Mouse (Mus musculus): ENCODE results near the gene Trim33. TPM values are rescaled to one million over a fixed set of nuclear protein-coding genes. Genes with fewer than 3 reads are reported as not detected.

Gene Trim33
- total and polyA plus RNA-seq, 2 experiments from 2014 or later, result 5.5 to 22.8 TPM

- no peak overlapping the region for H3K4me2 ChIP-seq (ENCODE audit: low read depth, low read length)
- H3K9ac ChIP-seq (replicated peaks; ENCODE audit: low read depth, low read length), result no peak overlapping the region
- no peaks in the 10 kb centered on the region for H3K27me3 ChIP-seq (ENCODE audit: control insufficient read depth, insufficient read depth, low read length)
- ATAC-seq (ENCODE audit: insufficient read depth, low read depth) (no peak), DNase-seq (ENCODE audit: low spot score) (no peak)
- H3K9me3 ChIP-seq (replicated peaks; ENCODE audit: control insufficient read depth, low read length), result no peaks in the 10 kb centered on the region
- WGBS, result 81% methylated on average over 1 of the region's 1 CpGs
- H3K27ac ChIP-seq (ENCODE audit: low read depth), result no peak overlapping the region
- no peak overlapping the region for H3K4me3 ChIP-seq (ENCODE audit: low read depth, low read length)
- 0 out of 2 replicates have a peak, but pooled peaks cover 9% of the 10 kb centered on the region for H3K4me1 ChIP-seq (ENCODE audit: control insufficient read depth, insufficient read depth)
- H3K36me3 ChIP-seq (replicated peaks; ENCODE audit: control insufficient read depth, insufficient read depth, low read length), result peaks cover 8% of the 10 kb centered on the region; the same call in 1 of the 2 replicates
- TF ChIP-seq EP300 (IDR thresholded peaks at IDR 0.05; ENCODE audit: low read depth) (no peak), CTCF (IDR thresholded peaks at IDR 0.05; ENCODE audit: low read depth) (no peak)
Measured at GRCm38 (mm10) chr3:103309750-103310149, 30.7 kb downstream of the Trim33 start.

- no peak for DNase-seq (ENCODE audit: low spot score)
- no peak for TF ChIP-seq EP300 (IDR thresholded peaks at IDR 0.05; ENCODE audit: low read depth)
- no peak for TF ChIP-seq CTCF (IDR thresholded peaks at IDR 0.05; ENCODE audit: low read depth)
- H3K4me3 ChIP-seq (ENCODE audit: low read depth, low read length), result no peak overlapping the region
- H3K9me3 ChIP-seq (replicated peaks; ENCODE audit: control insufficient read depth, low read length), result no peaks in the 10 kb centered on the region
- H3K4me2 ChIP-seq (ENCODE audit: low read depth, low read length), result no peak overlapping the region
- peaks cover 8% of the 10 kb centered on the region for H3K36me3 ChIP-seq (replicated peaks; ENCODE audit: control insufficient read depth, insufficient read depth, low read length)
- no peak overlapping the region for H3K27ac ChIP-seq (ENCODE audit: low read depth)
- no peak for ATAC-seq (ENCODE audit: insufficient read depth, low read depth)
- no peak overlapping the region for H3K9ac ChIP-seq (replicated peaks; ENCODE audit: low read depth, low read length)
- H3K4me1 ChIP-seq (ENCODE audit: control insufficient read depth, insufficient read depth), result 0 out of 2 replicates have a peak, but pooled peaks cover 5% of the 10 kb centered on the region
- no peaks in the 10 kb centered on the region for H3K27me3 ChIP-seq (ENCODE audit: control insufficient read depth, insufficient read depth, low read length)
Measured at GRCm38 (mm10) chr3:103314291-103314690, 35.2 kb downstream of the Trim33 start.

- H3K27ac ChIP-seq (ENCODE audit: low read depth), result no peak overlapping the region
- H3K9ac ChIP-seq (replicated peaks; ENCODE audit: low read depth, low read length), result no peak overlapping the region
- no peaks in the 10 kb centered on the region for H3K9me3 ChIP-seq (replicated peaks; ENCODE audit: control insufficient read depth, low read length)
- no peak for DNase-seq (ENCODE audit: low spot score)
- no peak for TF ChIP-seq CTCF (IDR thresholded peaks at IDR 0.05; ENCODE audit: low read depth)
- TF ChIP-seq EP300 (IDR thresholded peaks at IDR 0.05; ENCODE audit: low read depth), result no peak
- no peaks in the 10 kb centered on the region for H3K4me1 ChIP-seq (ENCODE audit: control insufficient read depth, insufficient read depth)
- 65% methylated on average over 1 of the region's 1 CpGs for WGBS
- no peak for ATAC-seq (ENCODE audit: insufficient read depth, low read depth)
- H3K4me3 ChIP-seq (ENCODE audit: low read depth, low read length), result no peak overlapping the region
- no peak overlapping the region for H3K4me2 ChIP-seq (ENCODE audit: low read depth, low read length)
- H3K27me3 ChIP-seq (ENCODE audit: control insufficient read depth, insufficient read depth, low read length), result no peaks in the 10 kb centered on the region
- H3K36me3 ChIP-seq (replicated peaks; ENCODE audit: control insufficient read depth, insufficient read depth, low read length), result peaks cover 33% of the 10 kb centered on the region
Measured at GRCm38 (mm10) chr3:103335371-103335770, 56.3 kb downstream of the Trim33 start.

- WGBS, result 91% methylated on average over 2 of the region's 2 CpGs
Measured at GRCm38 (mm10) chr3:103346658-103347057, 67.6 kb downstream of the Trim33 start.

GRCm38 (mm10) chr3:103353518-103353917 is 74.4 kb downstream of the Trim33 start:
- Histone ChIP-seq H3K9me3 (replicated peaks; ENCODE audit: control insufficient read depth, low read length) (no peaks in the 10 kb centered on the region), H3K4me1 (ENCODE audit: control insufficient read depth, insufficient read depth) (no peaks in the 10 kb centered on the region), H3K4me2 (ENCODE audit: low read depth, low read length) (no peak overlapping the region), H3K4me3 (ENCODE audit: low read depth, low read length) (no peak overlapping the region), H3K27me3 (ENCODE audit: control insufficient read depth, insufficient read depth, low read length) (no peaks in the 10 kb centered on the region), H3K27ac (ENCODE audit: low read depth) (no peak overlapping the region), H3K9ac (replicated peaks; ENCODE audit: low read depth, low read length) (no peak overlapping the region), H3K36me3 (replicated peaks; ENCODE audit: control insufficient read depth, insufficient read depth, low read length) (peaks cover 44% of the 10 kb centered on the region)
- no peak for ATAC-seq (ENCODE audit: insufficient read depth, low read depth)
- WGBS, result 91% methylated on average over 5 of the region's 5 CpGs
- DNase-seq (ENCODE audit: low spot score), result no peak
- TF ChIP-seq EP300 (IDR thresholded peaks at IDR 0.05; ENCODE audit: low read depth) (no peak), CTCF (IDR thresholded peaks at IDR 0.05; ENCODE audit: low read depth) (no peak)

More at GRCm38 (mm10) chr3:103346658-103347057, 67.6 kb downstream of the Trim33 start:
- Histone ChIP-seq H3K4me1 (ENCODE audit: control insufficient read depth, insufficient read depth) (no peaks in the 10 kb centered on the region), H3K9me3 (replicated peaks; ENCODE audit: control insufficient read depth, low read length) (no peaks in the 10 kb centered on the region), H3K27ac (ENCODE audit: low read depth) (no peak overlapping the region), H3K9ac (replicated peaks; ENCODE audit: low read depth, low read length) (no peak overlapping the region), H3K36me3 (replicated peaks; ENCODE audit: control insufficient read depth, insufficient read depth, low read length) (peaks cover 48% of the 10 kb centered on the region), H3K4me3 (ENCODE audit: low read depth, low read length) (no peak overlapping the region), H3K27me3 (ENCODE audit: control insufficient read depth, insufficient read depth, low read length) (no peaks in the 10 kb centered on the region), H3K4me2 (ENCODE audit: low read depth, low read length) (no peak overlapping the region)
- ATAC-seq (ENCODE audit: insufficient read depth, low read depth) (no peak), DNase-seq (ENCODE audit: low spot score) (no peak)
- TF ChIP-seq CTCF (IDR thresholded peaks at IDR 0.05; ENCODE audit: low read depth) (no peak), EP300 (IDR thresholded peaks at IDR 0.05; ENCODE audit: low read depth) (no peak)

- 88% methylated on average over 2 of the region's 2 CpGs for WGBS
- DNase-seq (ENCODE audit: low spot score) (no peak), ATAC-seq (ENCODE audit: insufficient read depth, low read depth) (no peak)
- Histone ChIP-seq H3K4me3 (ENCODE audit: low read depth, low read length) (no peak overlapping the region), H3K27ac (ENCODE audit: low read depth) (no peak overlapping the region), H3K9ac (replicated peaks; ENCODE audit: low read depth, low read length) (no peak overlapping the region), H3K4me2 (ENCODE audit: low read depth, low read length) (no peak overlapping the region), H3K9me3 (replicated peaks; ENCODE audit: control insufficient read depth, low read length) (no peaks in the 10 kb centered on the region), H3K4me1 (ENCODE audit: control insufficient read depth, insufficient read depth) (no peaks in the 10 kb centered on the region), H3K27me3 (ENCODE audit: control insufficient read depth, insufficient read depth, low read length) (no peaks in the 10 kb centered on the region), H3K36me3 (replicated peaks; ENCODE audit: control insufficient read depth, insufficient read depth, low read length) (peaks cover 41% of the 10 kb centered on the region)
- TF ChIP-seq CTCF (IDR thresholded peaks at IDR 0.05; ENCODE audit: low read depth) (no peak), EP300 (IDR thresholded peaks at IDR 0.05; ENCODE audit: low read depth) (no peak)
Measured at GRCm38 (mm10) chr3:103354041-103354440, 74.9 kb downstream of the Trim33 start.
